In genomic region chr5:27122479-27122878, GRCm38 (mm10) we compare ENCODE assay signal across 24 mouse cellular contexts.
A peak's percentile ranks its signal among the peaks of the same experiment; 100 is the strongest.
DNase-seq lines count a peak whose midpoint lies in the region; ATAC-seq and TF ChIP-seq lines count a peak whose summit lies in the region.
"Had no signal": no experiment of that assay in that cellular context is flagged by ENCODE, and none has a peak within 500 bp of the region (broad histone marks: within the 10 kb centered on the region; RNA-seq: fewer than 3 reads in every experiment).

No protein-coding gene starts in this region.

- H3K4me2 ChIP-seq in forebrain, embryonic 14.5 days (ENCODE audit: low read length), result no peak overlapping the region
- no peak overlapping the region for H3K4me2 ChIP-seq in midbrain, embryonic 16.5 days (ENCODE audit: low read length)
- H3K4me2 ChIP-seq in midbrain, embryonic 13.5 days (replicated peaks), result no peak overlapping the region
- H3K4me2 ChIP-seq: embryonic facial prominence, embryonic 13.5 days; forebrain, embryonic 12.5 days; intestine, embryonic 15.5 days; stomach, embryonic 15.5 days had no signal

- H3K9me3 ChIP-seq in forebrain, embryonic 14.5 days (replicated peaks; ENCODE audit: control insufficient read depth, low read length), result no peaks in the 10 kb centered on the region
- no peaks in the 10 kb centered on the region for H3K9me3 ChIP-seq in forebrain, embryonic 10.5 days
- H3K9me3 ChIP-seq in midbrain, embryonic 16.5 days (replicated peaks; ENCODE audit: control insufficient read depth, low read length, poor library complexity, severe bottlenecking), result no peaks in the 10 kb centered on the region
- H3K9me3 ChIP-seq in midbrain, embryonic 13.5 days, result no peaks in the 10 kb centered on the region
- H3K9me3 ChIP-seq: embryonic facial prominence, embryonic 13.5 days; forebrain, embryonic 12.5 days; intestine, embryonic 15.5 days; stomach, embryonic 15.5 days had no signal

- H3K9ac ChIP-seq in forebrain, embryonic 14.5 days (ENCODE audit: low read length), result no peak overlapping the region
- no peak overlapping the region for H3K9ac ChIP-seq in midbrain, embryonic 16.5 days (ENCODE audit: low read depth, low read length)
- H3K9ac ChIP-seq in midbrain, embryonic 13.5 days (replicated peaks), result no peak overlapping the region
- H3K9ac ChIP-seq: embryonic facial prominence, embryonic 13.5 days; forebrain, embryonic 12.5 days; intestine, embryonic 15.5 days; liver, embryonic 14.5 days; stomach, embryonic 15.5 days had no signal

- no peak for TF ChIP-seq POLR2A in cerebellum, adult 2 months (IDR thresholded peaks at IDR 0.05; ENCODE audit: borderline replicate concordance, insufficient read depth, low read length)

- H3K36me3 ChIP-seq in forebrain, embryonic 14.5 days (ENCODE audit: control insufficient read depth, insufficient read depth, low read length), result no peaks in the 10 kb centered on the region
- H3K36me3 ChIP-seq in forebrain, embryonic 10.5 days (replicated peaks), result no peaks in the 10 kb centered on the region
- H3K36me3 ChIP-seq in midbrain, embryonic 16.5 days (ENCODE audit: control insufficient read depth, insufficient read depth, low read length), result no peaks in the 10 kb centered on the region; the same call in 1 of the 2 replicates
- H3K36me3 ChIP-seq in midbrain, embryonic 13.5 days, result no peaks in the 10 kb centered on the region
- H3K36me3 ChIP-seq: embryonic facial prominence, embryonic 13.5 days; forebrain, embryonic 12.5 days; intestine, embryonic 15.5 days; stomach, embryonic 15.5 days had no signal

- intact Hi-C loops in gastrocnemius, postnatal 14 days (cut with DNase I; ENCODE audit: low total_unique reads), result no loop called here

- H3K4me1 ChIP-seq in cerebellum, adult 2 months (ENCODE audit: control insufficient read depth, insufficient read depth, low read length), result peaks cover 31% of the 10 kb centered on the region
- H3K4me1 ChIP-seq in forebrain, embryonic 14.5 days (ENCODE audit: control insufficient read depth, insufficient read depth, low read length), result no peaks in the 10 kb centered on the region
- no peaks in the 10 kb centered on the region for H3K4me1 ChIP-seq in forebrain, embryonic 10.5 days
- 0 out of 2 replicates have a peak, but pooled peaks cover 4% of the 10 kb centered on the region for H3K4me1 ChIP-seq in midbrain, embryonic 16.5 days (ENCODE audit: control insufficient read depth, insufficient read depth, low read length)
- no peaks in the 10 kb centered on the region for H3K4me1 ChIP-seq in midbrain, embryonic 13.5 days (replicated peaks)
- H3K4me1 ChIP-seq: embryonic facial prominence, embryonic 13.5 days; forebrain, embryonic 12.5 days; intestine, embryonic 15.5 days; stomach, embryonic 15.5 days had no signal

- no peak for DNase-seq in cerebellum, adult 2 months
- DNase-seq in cerebellum, postnatal 25 days, result no peak
- peak; percentile 13 for DNase-seq in forebrain, embryonic 14.5 days (ENCODE audit: low spot score)
- no peak for DNase-seq in forebrain, embryonic 10.5 days (ENCODE audit: extremely low spot score, low spot score)
- DNase-seq in embryo, embryonic 11 days, result peak; percentile 24
- no peak for DNase-seq in gastrocnemius, postnatal 14 days
- DNase-seq: gastrocnemius, adult 2 months; heart, postnatal 14 days; kidney, adult 2 months; kidney, postnatal 4 days; liver; lung, adult 2 months; lung, postnatal 14 days; right cerebral cortex, postnatal 25 days had no signal

- no peak; the same call in 1 of the 2 replicates for TF ChIP-seq CTCF in cerebellum, adult 2 months (IDR thresholded peaks at IDR 0.05; ENCODE audit: borderline replicate concordance, insufficient read depth, low read depth, low read length)

- H3K4me3 ChIP-seq in cerebellum, adult 2 months (replicated peaks; ENCODE audit: insufficient read depth, low read depth, low read length), result no peak overlapping the region
- H3K4me3 ChIP-seq in forebrain, embryonic 14.5 days (ENCODE audit: low read depth, low read length), result no peak overlapping the region
- no peak overlapping the region for H3K4me3 ChIP-seq in forebrain, embryonic 10.5 days
- H3K4me3 ChIP-seq in midbrain, embryonic 16.5 days (ENCODE audit: low read depth, low read length), result no peak overlapping the region
- H3K4me3 ChIP-seq in midbrain, embryonic 13.5 days (replicated peaks), result no peak overlapping the region
- H3K4me3 ChIP-seq: embryonic facial prominence, embryonic 13.5 days; forebrain, embryonic 12.5 days; gastrocnemius, adult 2 months; intestine, embryonic 15.5 days; stomach, embryonic 15.5 days had no signal

- peak overlapping the region; percentile 11; the same call in 1 of the 2 replicates for H3K27ac ChIP-seq in cerebellum, adult 2 months (ENCODE audit: insufficient read depth, low read length)
- no peak overlapping the region for H3K27ac ChIP-seq in forebrain, embryonic 14.5 days (ENCODE audit: low read depth, low read length)
- no peak overlapping the region for H3K27ac ChIP-seq in forebrain, embryonic 10.5 days
- H3K27ac ChIP-seq in midbrain, embryonic 16.5 days (ENCODE audit: low read length), result no peak overlapping the region
- no peak overlapping the region for H3K27ac ChIP-seq in midbrain, embryonic 13.5 days
- H3K27ac ChIP-seq: embryonic facial prominence, embryonic 13.5 days; forebrain, embryonic 12.5 days; gastrocnemius, adult 2 months; intestine, embryonic 15.5 days; kidney, postnatal 0 days; liver, embryonic 14.5 days; stomach, embryonic 15.5 days had no signal

- ATAC-seq in forebrain, embryonic 14.5 days, result peak; percentile 37; the same call in 1 of the 2 replicates
- peak; percentile 78; the same call in 1 of the 2 replicates for ATAC-seq in midbrain, embryonic 16.5 days
- ATAC-seq in midbrain, embryonic 13.5 days, result no peak
- ATAC-seq: intestine, embryonic 15.5 days; Patski had no signal

- WGBS in cerebellum, adult 2 months, result 50% methylated on average over 2 of the region's 2 CpGs
- 36% methylated on average over 2 of the region's 2 CpGs for WGBS in forebrain, embryonic 14.5 days
- WGBS in forebrain, embryonic 10.5 days, result 44% methylated on average over 2 of the region's 2 CpGs
- WGBS in midbrain, embryonic 16.5 days, result 33% methylated on average over 2 of the region's 2 CpGs
- WGBS in midbrain, embryonic 13.5 days, result 46% methylated on average over 2 of the region's 2 CpGs

- no peaks in the 10 kb centered on the region for H3K27me3 ChIP-seq in cerebellum, adult 2 months (ENCODE audit: control insufficient read depth, insufficient read depth, low read length)
- H3K27me3 ChIP-seq in forebrain, embryonic 14.5 days (replicated peaks; ENCODE audit: control insufficient read depth, insufficient read depth, low read length), result no peaks in the 10 kb centered on the region
- H3K27me3 ChIP-seq in forebrain, embryonic 10.5 days (ENCODE audit: poor library complexity, severe bottlenecking), result no peaks in the 10 kb centered on the region
- H3K27me3 ChIP-seq in midbrain, embryonic 16.5 days (ENCODE audit: control insufficient read depth, insufficient read depth, low read depth, low read length), result no peaks in the 10 kb centered on the region
- no peaks in the 10 kb centered on the region for H3K27me3 ChIP-seq in midbrain, embryonic 13.5 days
- H3K27me3 ChIP-seq: CH12.LX; embryonic facial prominence, embryonic 13.5 days; forebrain, embryonic 12.5 days; intestine, embryonic 15.5 days; Patski; stomach, embryonic 15.5 days had no signal

Comparison
In these comparisons a context has a peak if more than half of its experiments do, and no peak if none do; other contexts are left out.
1. DNase-seq: peak in forebrain, embryonic 14.5 days (single experiment) and embryo, embryonic 11 days (single experiment); none in cerebellum, adult 2 months (0 of 2), cerebellum, postnatal 25 days (0 of 2), forebrain, embryonic 10.5 days (single experiment) and gastrocnemius, postnatal 14 days (single experiment).